Mouse (Mus musculus): ENCODE results near the gene Mrpl52.

Gene Mrpl52

GRCm38 (mm10) chr14:54432078-54432836 lies 5.5 kb downstream of the Mrpl52 start:
- DNase-seq (ENCODE audit: low read depth in 1 of 2, low spot score in 2 of 2): no peak

GRCm38 (mm10) chr14:54432837-54433830 lies 6.4 kb downstream of the Mrpl52 start:
- DNase-seq (ENCODE audit: low read depth in 1 of 2, low spot score in 2 of 2): no peak

DNA sequence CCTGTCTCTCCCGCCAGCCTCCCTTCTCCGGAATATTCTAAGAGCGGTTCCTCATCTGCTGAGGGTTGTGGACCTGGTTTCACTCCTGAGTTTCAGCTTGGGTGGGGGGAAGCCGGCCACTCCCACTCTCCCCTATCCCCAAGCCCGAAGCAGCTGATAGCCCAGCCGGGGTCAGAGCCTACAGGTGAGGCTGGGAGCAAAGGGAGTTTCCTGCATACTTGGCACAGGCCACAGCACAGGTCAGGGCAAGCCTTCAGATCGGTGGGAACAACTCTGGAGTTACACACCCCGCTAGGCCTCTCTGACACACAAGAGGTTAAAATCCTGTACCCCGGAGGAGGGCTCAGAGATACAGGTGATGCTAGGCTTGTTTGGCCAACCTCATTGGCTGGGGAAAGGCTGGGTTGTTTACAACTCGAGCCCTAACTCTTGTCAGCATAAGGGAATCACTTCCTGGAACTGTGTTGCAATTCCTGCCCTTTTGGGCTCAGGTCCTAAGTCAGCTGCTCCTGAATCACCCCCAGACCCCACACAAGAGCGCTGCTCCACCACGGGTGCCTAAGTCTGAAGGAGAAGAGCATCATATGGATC lies 7.3 kb downstream of the Mrpl52 start:
- DNase-seq (ENCODE audit: low read depth in 1 of 2, low spot score in 2 of 2): no peak

GRCm38 (mm10) chr14:54435194-54435918 lies 8.6 kb downstream of the Mrpl52 start:
- DNase-seq (ENCODE audit: low read depth in 1 of 2, low spot score in 2 of 2): no peak

- no peak for DNase-seq (ENCODE audit: low read depth in 1 of 2, low spot score in 2 of 2)
Measured at GRCm38 (mm10) chr14:54439155-54439554, 12.4 kb downstream of the Mrpl52 start.

- no peak for DNase-seq (ENCODE audit: low read depth in 1 of 2, low spot score in 2 of 2)
Measured at GRCm38 (mm10) chr14:54439610-54440009, 12.9 kb downstream of the Mrpl52 start.

DNA sequence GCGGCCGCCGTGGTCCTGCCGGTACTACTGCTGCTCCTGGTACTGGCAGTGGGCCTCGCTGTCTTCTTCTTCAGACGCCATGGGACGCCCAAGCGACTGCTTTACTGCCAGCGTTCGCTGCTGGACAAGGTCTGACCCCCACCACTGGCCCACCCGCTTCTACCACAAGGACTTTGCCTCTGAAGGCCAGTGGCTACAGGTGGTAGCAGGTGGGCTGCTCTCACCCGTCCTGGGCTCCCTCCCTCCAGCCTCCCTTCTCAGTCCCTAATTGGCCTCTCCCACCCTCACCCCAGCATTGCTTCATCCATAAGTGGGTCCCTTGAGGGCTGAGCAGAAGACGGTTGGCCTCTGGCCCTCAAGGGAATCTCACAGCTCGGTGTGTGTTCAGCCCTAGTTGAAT lies 13.8 kb downstream of the Mrpl52 start:
- no peak for DNase-seq (ENCODE audit: low read depth in 1 of 2, low spot score in 2 of 2)

DNA sequence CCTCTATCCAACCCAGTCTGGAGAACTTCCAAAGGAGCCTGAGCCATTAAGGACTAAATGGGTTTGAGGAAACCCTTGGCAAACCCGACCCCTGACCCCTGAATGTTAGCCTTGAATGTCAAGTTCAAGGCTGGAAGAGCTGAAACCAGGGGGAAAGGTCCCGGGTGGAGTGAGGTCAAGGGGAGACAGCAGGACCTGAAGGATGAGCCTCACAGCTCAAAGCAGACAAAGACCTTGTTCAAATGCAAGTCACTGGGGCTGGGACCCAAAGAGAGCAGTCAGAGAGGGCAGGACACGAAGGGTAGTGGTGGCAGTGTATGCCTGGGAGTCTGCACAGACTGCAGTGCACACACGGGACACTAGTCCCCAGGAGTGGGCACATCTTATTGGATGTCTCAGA lies 14.7 kb downstream of the Mrpl52 start:
- no peak for DNase-seq (ENCODE audit: low read depth in 1 of 2, low spot score in 2 of 2)

DNA sequence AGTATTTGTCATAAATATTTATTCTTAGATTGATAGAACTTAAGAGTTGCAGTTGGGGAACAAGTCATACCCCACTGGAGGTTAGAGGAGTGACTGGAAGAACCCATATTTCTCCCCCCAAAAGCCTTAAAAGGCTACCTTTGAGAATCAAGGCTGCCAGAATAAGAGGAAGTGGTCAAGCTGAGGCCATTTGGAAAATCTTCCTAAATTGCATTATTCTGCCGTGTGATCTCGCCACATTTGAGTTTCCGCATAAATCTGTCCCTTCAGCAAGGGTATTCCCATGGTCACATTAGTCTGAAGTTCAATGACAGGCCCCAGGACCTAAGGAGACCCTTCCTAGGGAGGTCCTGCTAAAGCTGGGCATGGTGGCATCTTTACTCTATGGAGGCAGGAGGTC lies 15.8 kb downstream of the Mrpl52 start:
- peak in 1 of 2 experiments; percentile 19 for DNase-seq (ENCODE audit: low read depth in 1 of 2, low spot score in 2 of 2)

- no peak for DNase-seq (ENCODE audit: low read depth in 1 of 2, low spot score in 2 of 2)
Measured at GRCm38 (mm10) chr14:54443196-54443595, 16.5 kb downstream of the Mrpl52 start.

GRCm38 (mm10) chr14:54443712-54444618 lies 17.3 kb downstream of the Mrpl52 start:
- no peak for DNase-seq (ENCODE audit: low read depth in 1 of 2, low spot score in 2 of 2)

DNA sequence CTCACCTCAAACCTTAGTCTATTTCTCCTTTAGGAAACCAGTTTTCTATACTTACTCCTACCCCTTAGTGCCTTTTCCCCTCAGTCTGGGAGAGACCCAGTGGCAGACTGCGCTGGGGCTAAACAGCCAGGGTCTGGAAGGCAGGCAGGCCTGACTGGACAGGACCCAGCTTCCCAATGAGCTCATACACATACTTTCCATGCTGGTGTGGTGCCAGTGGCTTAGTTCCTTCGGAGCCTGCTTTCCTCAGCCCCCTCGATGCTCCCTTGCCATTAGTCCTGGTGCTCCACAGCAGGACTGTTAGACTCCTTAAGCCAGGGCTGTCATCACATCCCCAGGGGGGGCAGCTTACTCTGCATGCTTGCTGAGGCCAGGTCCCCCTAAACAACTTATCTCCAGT lies 18.8 kb downstream of the Mrpl52 start:
- no peak for DNase-seq (ENCODE audit: low read depth in 1 of 2, low spot score in 2 of 2)

GRCm38 (mm10) chr14:54453566-54453965 lies 26.9 kb downstream of the Mrpl52 start:
- no peak for DNase-seq (ENCODE audit: low read depth in 1 of 2, low spot score in 2 of 2)

GRCm38 (mm10) chr14:54454669-54455528 lies 28.2 kb downstream of the Mrpl52 start:
- DNase-seq (ENCODE audit: low read depth in 1 of 2, low spot score in 2 of 2): no peak

- DNase-seq (ENCODE audit: low read depth in 1 of 2, low spot score in 2 of 2): no peak
Measured at GRCm38 (mm10) chr14:54457907-54458569, 31.3 kb downstream of the Mrpl52 start.

GRCm38 (mm10) chr14:54462146-54462545 lies 35.4 kb downstream of the Mrpl52 start:
- no peak for DNase-seq (ENCODE audit: low read depth in 1 of 2, low spot score in 2 of 2)

GRCm38 (mm10) chr14:54463108-54463958 lies 36.6 kb downstream of the Mrpl52 start:
- no peak for DNase-seq (ENCODE audit: low read depth in 1 of 2, low spot score in 2 of 2)

GRCm38 (mm10) chr14:54463959-54464292 lies 37.2 kb downstream of the Mrpl52 start, which contains the start of gene Lrp10:
Gene Lrp10, plus strand, starts transcription at chr14:54464137.
- peak; percentile 60 to 82 for DNase-seq (ENCODE audit: low read depth in 1 of 2, low spot score in 2 of 2)

All from monocyte, adult 2 months (primary cell).